Mouse (Mus musculus): Measurements from ENCODE around the gene Dntt.

GRCm38 (mm10) chr19:40992517-40993044 lies 36.5 kb upstream of the Dntt start:
- TF ChIP-seq CTCF (IDR thresholded peaks at IDR 0.05; ENCODE audit: low read depth) (no peak), EP300 (IDR thresholded peaks at IDR 0.05; ENCODE audit: low read depth) (no peak)
